Mouse (Mus musculus): ENCODE measurements around the gene Espl1. TPM values are rescaled to one million over a fixed set of nuclear protein-coding genes. Genes with fewer than 3 reads are reported as not detected.

Espl1 gene
- polyA plus RNA-seq, 1 experiment from 2014 or later, result 25.3 TPM

GRCm38 (mm10) chr15:102362648-102363047 is 66.6 kb downstream of the Espl1 start:
- peak overlapping the region; percentile 67 for H3K9ac ChIP-seq
- H3K27ac ChIP-seq, result peak overlapping the region; percentile 85
- H3K27me3 ChIP-seq, result peaks cover 22% of the 10 kb centered on the region
- 5% methylated on average over 14 of the region's 14 CpGs for WGBS
- H3K4me2 ChIP-seq, result peak overlapping the region; percentile 63
- peak; percentile 33 for ATAC-seq (ENCODE audit: insufficient number of reproducible peaks, insufficient read depth, low FRiP score, low TSS enrichment, low read depth)
- peak overlapping the region; percentile 45 for H3K4me3 ChIP-seq
- H3K9me3 ChIP-seq, result no peaks in the 10 kb centered on the region
- H3K36me3 ChIP-seq, result no peaks in the 10 kb centered on the region
- peaks cover 56% of the 10 kb centered on the region for H3K4me1 ChIP-seq

DNA sequence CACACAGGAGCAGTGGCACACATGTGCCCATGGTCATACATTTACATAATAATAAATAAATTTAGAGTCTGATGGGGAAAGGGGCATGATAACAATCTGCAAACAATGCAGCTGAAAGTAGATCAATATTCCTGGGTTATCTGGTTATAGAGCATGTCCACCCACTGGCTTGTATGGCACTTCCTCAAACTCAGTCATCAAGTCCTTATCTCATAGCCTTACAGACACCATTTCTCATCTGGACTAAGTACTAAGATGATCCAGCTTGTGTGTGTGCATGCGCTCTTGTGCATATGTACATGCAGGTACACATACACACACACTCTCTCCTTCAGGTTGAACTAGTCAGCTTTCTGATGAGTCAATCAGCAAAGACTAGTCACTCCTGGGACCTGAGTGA is 68.6 kb downstream of the Espl1 start:
- Histone ChIP-seq H3K36me3 (no peaks in the 10 kb centered on the region), H3K27ac (peak overlapping the region; percentile 85), H3K27me3 (peaks cover 8% of the 10 kb centered on the region; the same call in 1 of the 2 replicates), H3K4me1 (peaks cover 37% of the 10 kb centered on the region), H3K4me2 (peak overlapping the region; percentile 63), H3K9me3 (no peaks in the 10 kb centered on the region), H3K4me3 (peak overlapping the region; percentile 45), H3K9ac (peak overlapping the region; percentile 70)
- 98% methylated on average over 1 of the region's 1 CpGs for WGBS
- ATAC-seq (ENCODE audit: insufficient number of reproducible peaks, insufficient read depth, low FRiP score, low TSS enrichment, low read depth), result no peak

DNA sequence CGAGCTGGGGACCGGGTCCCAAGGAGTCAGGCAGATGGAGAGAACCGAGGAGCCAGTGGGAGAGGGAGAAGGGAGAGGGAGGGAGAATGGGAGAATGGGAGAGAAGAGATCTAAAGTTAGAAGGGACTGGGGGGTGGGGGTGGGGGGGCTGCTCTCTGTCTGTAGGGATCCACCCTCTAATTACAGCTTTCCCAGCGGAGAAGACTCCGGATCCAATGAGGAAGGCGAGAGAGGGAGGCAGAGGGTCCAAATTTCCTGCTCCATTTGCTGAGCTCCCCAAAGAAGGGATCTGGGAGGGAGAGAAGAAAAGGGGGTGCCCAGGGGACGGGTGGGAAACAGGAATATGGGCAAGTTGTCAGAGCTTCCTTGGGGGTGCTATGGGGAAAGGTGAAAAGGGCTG is 70.2 kb downstream of the Espl1 start:
- H3K27me3 ChIP-seq, result peaks cover 8% of the 10 kb centered on the region; the same call in 1 of the 2 replicates
- no peaks in the 10 kb centered on the region for H3K9me3 ChIP-seq
- peak overlapping the region; percentile 63 for H3K4me2 ChIP-seq
- WGBS, result 3% methylated on average over 7 of the region's 7 CpGs
- no peaks in the 10 kb centered on the region for H3K36me3 ChIP-seq
- no peak for ATAC-seq (ENCODE audit: insufficient number of reproducible peaks, insufficient read depth, low FRiP score, low TSS enrichment, low read depth)
- H3K9ac ChIP-seq, result peak overlapping the region; percentile 70
- peaks cover 52% of the 10 kb centered on the region for H3K4me1 ChIP-seq
- H3K4me3 ChIP-seq, result peak overlapping the region; percentile 45
- peak overlapping the region; percentile 85 for H3K27ac ChIP-seq

GRCm38 (mm10) chr15:102366733-102367344 is 70.8 kb downstream of the Espl1 start, which contains the start of gene Sp7:
TSS of gene Sp7 (minus strand) at chr15:102367182.
- Histone ChIP-seq H3K4me2 (peak within 1 kb of the TSS; percentile 63), H3K9me3 (no peaks in the 10 kb centered on the region), H3K27ac (peak within 1 kb of the TSS; percentile 85), H3K36me3 (no peaks in the 10 kb centered on the region), H3K4me1 (peaks cover 55% of the 10 kb centered on the region), H3K9ac (peak within 1 kb of the TSS; percentile 70), H3K27me3 (peaks cover 8% of the 10 kb centered on the region; the same call in 1 of the 2 replicates), H3K4me3 (peak within 1 kb of the TSS; percentile 45)
- WGBS, result 4% methylated on average over 15 of the region's 15 CpGs
- ATAC-seq (ENCODE audit: insufficient number of reproducible peaks, insufficient read depth, low FRiP score, low TSS enrichment, low read depth), result no peak

DNA sequence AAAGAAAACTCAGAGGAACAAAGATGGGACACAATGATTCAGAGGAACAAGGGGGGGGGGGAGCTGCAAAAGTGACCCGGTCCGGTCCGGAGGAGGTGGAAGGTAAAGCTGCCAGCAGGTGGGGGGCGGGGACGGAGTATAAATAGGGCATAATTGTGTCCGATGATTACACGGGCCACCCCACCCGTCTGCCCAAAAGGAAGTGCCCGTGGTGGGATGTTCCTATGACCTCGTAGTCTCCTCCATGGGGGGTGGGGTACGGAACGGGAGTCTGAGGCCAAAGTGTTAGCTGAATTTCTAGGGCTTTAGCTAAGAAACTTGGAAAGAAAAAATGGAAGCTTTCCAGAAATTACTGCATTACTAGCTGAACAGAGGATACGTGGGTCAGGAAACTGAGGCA is 73.9 kb downstream of the Espl1 start:
- no peaks in the 10 kb centered on the region for H3K36me3 ChIP-seq
- peak overlapping the region; percentile 28 for H3K4me3 ChIP-seq
- peaks cover 39% of the 10 kb centered on the region for H3K4me1 ChIP-seq
- ATAC-seq (ENCODE audit: insufficient number of reproducible peaks, insufficient read depth, low FRiP score, low TSS enrichment, low read depth), result no peak
- no peaks in the 10 kb centered on the region for H3K9me3 ChIP-seq
- H3K4me2 ChIP-seq, result peak overlapping the region; percentile 54
- no peaks in the 10 kb centered on the region for H3K27me3 ChIP-seq
- H3K9ac ChIP-seq, result peak overlapping the region; percentile 58; the same call in 1 of the 2 replicates
- H3K27ac ChIP-seq, result peak overlapping the region; percentile 88
- whole genome bisulfite sequencing, result 9% methylated on average over 13 of the region's 13 CpGs

DNA sequence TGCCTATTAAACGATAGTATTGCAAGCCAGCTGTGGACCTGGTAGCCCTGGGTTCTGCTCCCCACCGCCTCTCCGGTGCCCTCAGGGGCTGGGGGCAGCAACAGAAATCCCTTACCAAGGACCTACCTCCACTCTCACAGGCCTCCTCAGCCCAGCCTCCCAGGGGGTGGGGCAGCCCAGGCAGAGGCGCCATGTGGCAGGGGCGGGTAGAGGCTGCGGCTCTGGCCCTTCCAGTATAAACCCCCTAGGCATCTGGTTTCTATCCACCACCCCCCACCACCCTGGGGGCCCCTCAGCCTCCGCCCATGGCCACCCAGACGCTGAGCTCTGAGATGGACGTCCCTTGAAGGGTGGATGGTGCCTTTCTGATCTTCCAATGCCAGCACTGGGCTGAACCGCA is 74.7 kb downstream of the Espl1 start:
- H3K9me3 ChIP-seq, result no peaks in the 10 kb centered on the region
- no peaks in the 10 kb centered on the region for H3K27me3 ChIP-seq
- H3K36me3 ChIP-seq, result no peaks in the 10 kb centered on the region
- peaks cover 38% of the 10 kb centered on the region for H3K4me1 ChIP-seq
- ATAC-seq (ENCODE audit: insufficient number of reproducible peaks, insufficient read depth, low FRiP score, low TSS enrichment, low read depth), result peak; percentile 81
- peak overlapping the region; percentile 54 for H3K4me2 ChIP-seq
- peak overlapping the region; percentile 58 for H3K9ac ChIP-seq
- peak overlapping the region; percentile 88 for H3K27ac ChIP-seq
- H3K4me3 ChIP-seq, result peak overlapping the region; percentile 28
- WGBS, result under 1% methylated on average over 10 of the region's 10 CpGs

Other genes with a start within 250 kb of the Espl1 start
- 120 and 129 TPM in 2 replicates for gene Eif4b, start 222.5 kb upstream of the Espl1 start, polyA plus RNA-seq (2015; fragmentation: Nextera tagmentation; extraction: Ambion mirVana)
- gene Tns2, start 195.9 kb upstream of the Espl1 start, polyA plus RNA-seq (2015; fragmentation: Nextera tagmentation; extraction: Ambion mirVana), result 40.1 and 49.3 TPM in 2 replicates
- 20.4 and 21.6 TPM in 2 replicates for gene Spryd3, start 160.0 kb upstream of the Espl1 start, polyA plus RNA-seq (2015; fragmentation: Nextera tagmentation; extraction: Ambion mirVana)
- gene Igfbp6, start 151.9 kb upstream of the Espl1 start, polyA plus RNA-seq (2015; fragmentation: Nextera tagmentation; extraction: Ambion mirVana), result 1.1 and 1.9 TPM in 2 replicates
- gene Soat2, start 145.7 kb upstream of the Espl1 start, polyA plus RNA-seq (2015; fragmentation: Nextera tagmentation; extraction: Ambion mirVana), result 0.88 TPM in 1 of 2 replicates, not detected in the other
- gene Zfp740, start 93.0 kb upstream of the Espl1 start, polyA plus RNA-seq (2015; fragmentation: Nextera tagmentation; extraction: Ambion mirVana), result 82.4 and 86.3 TPM in 2 replicates
- gene Csad, start 91.5 kb upstream of the Espl1 start, polyA plus RNA-seq (2015; fragmentation: Nextera tagmentation; extraction: Ambion mirVana), result 89.6 and 102 TPM in 2 replicates
- 3.0 and 3.3 TPM in 2 replicates for gene Itgb7, start 64.3 kb upstream of the Espl1 start, polyA plus RNA-seq (2015; fragmentation: Nextera tagmentation; extraction: Ambion mirVana)
- gene Rarg, start 38.7 kb upstream of the Espl1 start, polyA plus RNA-seq (2015; fragmentation: Nextera tagmentation; extraction: Ambion mirVana), result 135 and 143 TPM in 2 replicates
- gene Gm9918, start 25.7 kb upstream of the Espl1 start, polyA plus RNA-seq (2015; fragmentation: Nextera tagmentation; extraction: Ambion mirVana), result 1.9 and 2.3 TPM in 2 replicates
- gene Mfsd5, start 16.8 kb upstream of the Espl1 start, polyA plus RNA-seq (2015; fragmentation: Nextera tagmentation; extraction: Ambion mirVana), result 60.3 and 67.3 TPM in 2 replicates
- 458 and 502 TPM in 2 replicates for gene Pfdn5, start 29.9 kb downstream of the Espl1 start, polyA plus RNA-seq (2015; fragmentation: Nextera tagmentation; extraction: Ambion mirVana)
- gene Myg1, start 35.4 kb downstream of the Espl1 start, polyA plus RNA-seq (2015; fragmentation: Nextera tagmentation; extraction: Ambion mirVana), result 109 TPM in 2 replicates
- 72.9 and 80.6 TPM in 2 replicates for gene Aaas, start 54.5 kb downstream of the Espl1 start, polyA plus RNA-seq (2015; fragmentation: Nextera tagmentation; extraction: Ambion mirVana)
- 24.1 and 32.7 TPM in 2 replicates for gene Sp7, start 70.9 kb downstream of the Espl1 start, polyA plus RNA-seq (2015; fragmentation: Nextera tagmentation; extraction: Ambion mirVana)
- 12.3 and 14.1 TPM in 2 replicates for gene Sp1, start 109.9 kb downstream of the Espl1 start, polyA plus RNA-seq (2015; fragmentation: Nextera tagmentation; extraction: Ambion mirVana)
- gene Amhr2, start 149.1 kb downstream of the Espl1 start, polyA plus RNA-seq (2015; fragmentation: Nextera tagmentation; extraction: Ambion mirVana), result not detected in 2 replicates
- gene Prr13, start 162.8 kb downstream of the Espl1 start, polyA plus RNA-seq (2015; fragmentation: Nextera tagmentation; extraction: Ambion mirVana), result 74.8 and 79.2 TPM in 2 replicates
- gene Pcbp2, start 174.3 kb downstream of the Espl1 start, polyA plus RNA-seq (2015; fragmentation: Nextera tagmentation; extraction: Ambion mirVana), result 262 and 269 TPM in 2 replicates
- gene Gm10337, start 207.5 kb downstream of the Espl1 start, polyA plus RNA-seq (2015; fragmentation: Nextera tagmentation; extraction: Ambion mirVana), result 5.2 and 9.0 TPM in 2 replicates
- 24.1 and 25.2 TPM in 2 replicates for gene Map3k12, start 220.8 kb downstream of the Espl1 start, polyA plus RNA-seq (2015; fragmentation: Nextera tagmentation; extraction: Ambion mirVana)
- gene Tarbp2, start 221.9 kb downstream of the Espl1 start, polyA plus RNA-seq (2015; fragmentation: Nextera tagmentation; extraction: Ambion mirVana), result 100 and 110 TPM in 2 replicates
- 2.9 and 3.8 TPM in 2 replicates for gene Npff, start 228.7 kb downstream of the Espl1 start, polyA plus RNA-seq (2015; fragmentation: Nextera tagmentation; extraction: Ambion mirVana)

Data from embryonic facial prominence, embryonic 13.5 days (tissue).